Mouse (Mus musculus) G1E (cell line): Measurements from ENCODE around the gene Defb7. TPM values are rescaled to one million over a fixed set of nuclear protein-coding genes. Genes with fewer than 3 reads are reported as not detected.

Experiments used
- ATAC-seq: 2 replicates; pipeline ENCODE4 v1.8.0; 2016; ENCODE audit warnings: mild to moderate bottlenecking; ENCODE audit not compliant: insufficient number of reproducible peaks, poor library complexity, low FRiP score, severe bottlenecking; ENCODE audit errors: extremely low read depth
- DNase-seq: peaks from one replicate; pipeline ENCODE4 v3.0.0; 2012; ENCODE audit warnings: low spot score
- H3K27me3 ChIP-seq: 2 replicates; pipeline ENCODE4 v1.6.1; 2012; ENCODE audit warnings: mild to moderate bottlenecking, low read length, inconsistent platforms; ENCODE audit not compliant: insufficient read depth
- H3K36me3 ChIP-seq: replicated peaks from 2 replicates; pipeline ENCODE3; 2012; ENCODE audit warnings: mild to moderate bottlenecking, inconsistent platforms
- H3K4me1 ChIP-seq: 2 replicates; pipeline ENCODE4 v1.6.1; 2012; ENCODE audit warnings: low read depth, low read length, inconsistent platforms, mixed read lengths; ENCODE audit not compliant: insufficient read depth
- H3K4me3 ChIP-seq: 2 replicates; pipeline ENCODE4 v1.5.1; 2012; ENCODE audit warnings: low read depth, mild to moderate bottlenecking, inconsistent platforms, low read length, moderate library complexity, mixed read lengths
- H3K9me3 ChIP-seq: replicated peaks from 2 replicates; pipeline ENCODE4 v1.6.1; 2012; ENCODE audit warnings: inconsistent platforms
- POLR2AphosphoS5 ChIP-seq: IDR thresholded peaks from 2 replicates; pipeline ENCODE4 v1.6.1; 2012; ENCODE audit warnings: low read depth, low read length, inconsistent platforms; ENCODE audit not compliant: insufficient replicate concordance
- polyA plus RNA-seq: library from polyadenylated mRNA; stranded (reverse); fragments of >175 nt; gene quantifications from 2 replicates; pipeline ENCODE4 v1.2.3, GENCODE M21; 2012
- total RNA-seq, 2 experiments: library from RNA; stranded (forward) in 1 of 2; stranded (reverse) in 1 of 2; fragments of 200-1000 nt in 1 of 2; fragments of >200 nt in 1 of 2; fragmentation: Nextera tagmentation in 1 of 2; gene quantifications; 2 replicates each; pipeline ENCODE4 v1.2.3; 2014 to 2017

Gene Defb7
- total and polyA plus RNA-seq, 3 experiments = not detected

GRCm38 (mm10) chr8:19540376-19540775, 45.5 kb downstream of the Defb7 start:
- Histone ChIP-seq H3K36me3 (no peaks in the 10 kb centered on the region), H3K4me3 (no peak overlapping the region), H3K4me1 (no peaks in the 10 kb centered on the region), H3K27me3 (no peaks in the 10 kb centered on the region), H3K9me3 (0 out of 2 replicates have a peak, but pooled peaks cover 2% of the 10 kb centered on the region)
- ATAC-seq (no peak), DNase-seq (no peak)
- no peak for TF ChIP-seq POLR2AphosphoS5

Other genes with a start within 250 kb of the Defb7 start
- not detected in 2 replicates for gene Defb5, start 247.5 kb upstream of the Defb7 start, total RNA-seq (2014; fragmentation: Nextera tagmentation)
- gene Defb5, start 247.5 kb upstream of the Defb7 start, total RNA-seq (2017) = not detected in 2 replicates
- gene Defb5, start 247.5 kb upstream of the Defb7 start, polyA plus RNA-seq = not detected in 2 replicates
- not detected in 2 replicates for gene Defb3, start 201.7 kb upstream of the Defb7 start, total RNA-seq (2014; fragmentation: Nextera tagmentation)
- not detected in 2 replicates for gene Defb3, start 201.7 kb upstream of the Defb7 start, total RNA-seq (2017)
- not detected in 2 replicates for gene Defb3, start 201.7 kb upstream of the Defb7 start, polyA plus RNA-seq
- not detected in 2 replicates for gene Defb8, start 47.5 kb upstream of the Defb7 start, total RNA-seq (2014; fragmentation: Nextera tagmentation)
- not detected in 2 replicates for gene Defb8, start 47.5 kb upstream of the Defb7 start, total RNA-seq (2017)
- gene Defb8, start 47.5 kb upstream of the Defb7 start, polyA plus RNA-seq = not detected in 2 replicates
- 1.5 TPM in 1 of 2 replicates, not detected in the other for gene 4930467E23Rik, start 234.5 kb downstream of the Defb7 start, total RNA-seq (2014; fragmentation: Nextera tagmentation)
- gene 4930467E23Rik, start 234.5 kb downstream of the Defb7 start, total RNA-seq (2017) = 0.44 TPM in 1 of 2 replicates, not detected in the other
- not detected in 2 replicates for gene 4930467E23Rik, start 234.5 kb downstream of the Defb7 start, polyA plus RNA-seq